Mouse (Mus musculus) liver, embryonic 16.5 days (tissue): ENCODE measurements around the gene Gp5. TPM values are rescaled to one million over a fixed set of nuclear protein-coding genes. Genes with fewer than 3 reads are reported as not detected.

Experiments
- ATAC-seq: fragments of 200-750 bp; cut with Nextera tagmentation; 2 replicates; pipeline ENCODE4 v1.8.0; 2017; ENCODE audit warnings: low read depth, mild to moderate bottlenecking, moderate number of reproducible peaks, moderate library complexity
- H3K27ac ChIP-seq: fragments of 300-500 bp; sonication (generic); 2 replicates; pipeline ENCODE4 v1.5.1; 2014; ENCODE audit warnings: mild to moderate bottlenecking, low read length
- H3K27me3 ChIP-seq: fragments of 300-500 bp; sonication (generic); 2 replicates; pipeline ENCODE4 v1.6.1; 2014; ENCODE audit warnings: low read depth, low read length, mixed read lengths; ENCODE audit not compliant: control insufficient read depth, insufficient read depth
- H3K36me3 ChIP-seq: fragments of 300-500 bp; sonication (generic); 2 replicates; pipeline ENCODE4 v1.6.1; 2014; ENCODE audit warnings: mild to moderate bottlenecking; ENCODE audit not compliant: control insufficient read depth, insufficient read depth
- H3K4me1 ChIP-seq: fragments of 300-500 bp; sonication (generic); 2 replicates; pipeline ENCODE4 v1.6.1; 2014; ENCODE audit warnings: low read depth, low read length, mixed read lengths; ENCODE audit not compliant: control insufficient read depth
- H3K4me2 ChIP-seq: fragments of 300-500 bp; sonication (generic); 2 replicates; pipeline ENCODE4 v1.6.1; 2014; ENCODE audit warnings: low read depth, low read length, mixed read lengths
- H3K4me3 ChIP-seq: fragments of 300-500 bp; sonication (generic); 2 replicates; pipeline ENCODE4 v1.5.1; 2014; ENCODE audit warnings: low read depth, mild to moderate bottlenecking, low read length
- H3K9ac ChIP-seq: fragments of 300-500 bp; sonication (generic); 2 replicates; pipeline ENCODE4 v1.6.1; 2014; ENCODE audit warnings: low read depth, low read length
- H3K9me3 ChIP-seq: fragments of 300-500 bp; sonication (generic); replicated peaks from 2 replicates; pipeline ENCODE4 v1.6.1; 2016; ENCODE audit warnings: low read length; ENCODE audit not compliant: control insufficient read depth
- WGBS: fragments of 180-500 bp; shearing (Covaris S2); extraction: QIAGEN DNeasy Blood & Tissue Kit; methylation state at CpG from one replicate; pipeline ENCODE4 v1.1.7; 2014; ENCODE audit not compliant: insufficient replicate concordance; 5-methylcytosine and 5-hydroxymethylcytosine counted together
- polyA plus RNA-seq: library from polyadenylated mRNA; unstranded; fragments of >200 nt; fragmentation: Nextera tagmentation; extraction: Ambion mirVana; gene quantifications from 2 replicates; pipeline ENCODE4 v1.2.1, GENCODE M21; 2015

Gp5 gene
- polyA plus RNA-seq, 1 experiment from 2014 or later, result 10.5 TPM

GRCm38 (mm10) chr16:30271223-30271761 lies 39.3 kb downstream of the Gp5 start:
- Histone ChIP-seq H3K27me3 (no peaks in the 10 kb centered on the region), H3K4me1 (no peaks in the 10 kb centered on the region), H3K36me3 (no peaks in the 10 kb centered on the region), H3K9me3 (no peaks in the 10 kb centered on the region), H3K4me2 (no peak overlapping the region), H3K4me3 (no peak overlapping the region), H3K9ac (no peak overlapping the region), H3K27ac (no peak overlapping the region)
- WGBS, result 46% methylated on average over 8 of the region's 8 CpGs
- no peak for ATAC-seq

GRCm38 (mm10) chr16:30267359-30267758 lies 43.2 kb downstream of the Gp5 start, which contains the start of gene Cpn2:
Gene Cpn2 (minus strand): TSS chr16:30267499.
- H3K27ac ChIP-seq, result peak within 1 kb of the TSS; percentile 71
- ATAC-seq, result peak; percentile 73
- H3K27me3 ChIP-seq, result no peaks in the 10 kb centered on the region
- peak within 1 kb of the TSS; percentile 52 for H3K9ac ChIP-seq
- H3K4me1 ChIP-seq, result no peaks in the 10 kb centered on the region
- no peaks in the 10 kb centered on the region for H3K36me3 ChIP-seq
- no peaks in the 10 kb centered on the region for H3K9me3 ChIP-seq
- peak within 1 kb of the TSS; percentile 48 for H3K4me2 ChIP-seq
- H3K4me3 ChIP-seq, result peak within 1 kb of the TSS; percentile 48
- WGBS, result 44% methylated on average over 5 of the region's 5 CpGs

GRCm38 (mm10) chr16:30266561-30266960 lies 44.0 kb downstream of the Gp5 start:
- Histone ChIP-seq H3K4me1 (no peaks in the 10 kb centered on the region), H3K4me2 (peak overlapping the region; percentile 48), H3K27me3 (no peaks in the 10 kb centered on the region), H3K9ac (0 out of 2 replicates have a peak overlapping the region, but pooled peaks have one; percentile 6), H3K4me3 (peak overlapping the region; percentile 48), H3K36me3 (no peaks in the 10 kb centered on the region), H3K27ac (no peak overlapping the region), H3K9me3 (no peaks in the 10 kb centered on the region)
- no peak for ATAC-seq
- 68% methylated on average over 5 of the region's 5 CpGs for WGBS

- H3K27me3 ChIP-seq, result no peaks in the 10 kb centered on the region
- ATAC-seq, result no peak
- WGBS, result 40% methylated on average over 4 of the region's 4 CpGs
- H3K36me3 ChIP-seq, result no peaks in the 10 kb centered on the region
- no peaks in the 10 kb centered on the region for H3K9me3 ChIP-seq
- no peaks in the 10 kb centered on the region for H3K4me1 ChIP-seq
- no peak overlapping the region for H3K9ac ChIP-seq
- H3K4me2 ChIP-seq, result peak overlapping the region; percentile 26; the same call in 1 of the 2 replicates
- no peak overlapping the region for H3K4me3 ChIP-seq
- H3K27ac ChIP-seq, result no peak overlapping the region
Measured at GRCm38 (mm10) chr16:30265611-30266010, 45.0 kb downstream of the Gp5 start.

GRCm38 (mm10) chr16:30263156-30263555 lies 47.4 kb downstream of the Gp5 start:
- no peak overlapping the region for H3K4me3 ChIP-seq
- no peaks in the 10 kb centered on the region; the same call in 1 of the 2 replicates for H3K4me1 ChIP-seq
- no peak overlapping the region for H3K27ac ChIP-seq
- no peak for ATAC-seq
- H3K36me3 ChIP-seq, result no peaks in the 10 kb centered on the region
- 31% methylated on average over 4 of the region's 4 CpGs for WGBS
- no peaks in the 10 kb centered on the region for H3K9me3 ChIP-seq
- no peak overlapping the region for H3K4me2 ChIP-seq
- H3K9ac ChIP-seq, result no peak overlapping the region
- no peaks in the 10 kb centered on the region for H3K27me3 ChIP-seq

- no peaks in the 10 kb centered on the region for H3K27me3 ChIP-seq
- H3K9me3 ChIP-seq, result no peaks in the 10 kb centered on the region
- no peak overlapping the region for H3K4me3 ChIP-seq
- no peak overlapping the region for H3K27ac ChIP-seq
- H3K9ac ChIP-seq, result no peak overlapping the region
- no peak for ATAC-seq
- no peak overlapping the region for H3K4me2 ChIP-seq
- WGBS, result 0% methylated on average over 2 of the region's 2 CpGs
- H3K36me3 ChIP-seq, result no peaks in the 10 kb centered on the region
- H3K4me1 ChIP-seq, result no peaks in the 10 kb centered on the region; the same call in 1 of the 2 replicates
Measured at GRCm38 (mm10) chr16:30262664-30263063, 47.9 kb downstream of the Gp5 start.

- H3K4me1 ChIP-seq, result no peaks in the 10 kb centered on the region; the same call in 1 of the 2 replicates
- no peak overlapping the region for H3K27ac ChIP-seq
- no peaks in the 10 kb centered on the region for H3K36me3 ChIP-seq
- no peaks in the 10 kb centered on the region for H3K9me3 ChIP-seq
- no peak overlapping the region for H3K9ac ChIP-seq
- H3K4me2 ChIP-seq, result no peak overlapping the region
- no peak for ATAC-seq
- WGBS, result 58% methylated on average over 10 of the region's 10 CpGs
- no peak overlapping the region for H3K4me3 ChIP-seq
- no peaks in the 10 kb centered on the region for H3K27me3 ChIP-seq
Measured at GRCm38 (mm10) chr16:30262157-30262556, 48.4 kb downstream of the Gp5 start.

GRCm38 (mm10) chr16:30261341-30261740 lies 49.2 kb downstream of the Gp5 start:
- Histone ChIP-seq H3K4me1 (no peaks in the 10 kb centered on the region; the same call in 1 of the 2 replicates), H3K4me3 (no peak overlapping the region), H3K27me3 (no peaks in the 10 kb centered on the region), H3K9me3 (no peaks in the 10 kb centered on the region), H3K4me2 (no peak overlapping the region), H3K9ac (no peak overlapping the region), H3K36me3 (no peaks in the 10 kb centered on the region), H3K27ac (no peak overlapping the region)
- WGBS, result 76% methylated on average over 9 of the region's 9 CpGs
- ATAC-seq, result no peak

- 77% methylated on average over 15 of the region's 15 CpGs for WGBS
- no peaks in the 10 kb centered on the region for H3K36me3 ChIP-seq
- H3K27ac ChIP-seq, result no peak overlapping the region
- H3K27me3 ChIP-seq, result no peaks in the 10 kb centered on the region
- no peaks in the 10 kb centered on the region for H3K9me3 ChIP-seq
- H3K9ac ChIP-seq, result no peak overlapping the region
- H3K4me3 ChIP-seq, result no peak overlapping the region
- H3K4me2 ChIP-seq, result no peak overlapping the region
- no peak for ATAC-seq
- peaks cover 2% of the 10 kb centered on the region; the same call in 1 of the 2 replicates for H3K4me1 ChIP-seq
Measured at GRCm38 (mm10) chr16:30260012-30260635, 50.5 kb downstream of the Gp5 start.
